ENCODE assay signal across 8 mouse cellular contexts in genomic region chr5:86065101-86065875, GRCm38 (mm10). TPM values are rescaled to one million over a fixed set of nuclear protein-coding genes. Genes with fewer than 3 reads are reported as not detected.
A peak's percentile ranks its signal among the peaks of the same experiment; 100 is the strongest.
DNase-seq lines count a peak whose midpoint lies in the region; ATAC-seq and TF ChIP-seq lines count a peak whose summit lies in the region.

Gene Cenpc1 (minus strand): TSS chr5:86065583.

- CTCF ChIA-PET in Patski (lab: Charles Lee): interaction anchor here (1.4 to 4.6 kb wide), 10 partner anchors 13 to 111 kb away, joined by 5 to 26 read pairs (median 12); no protein-coding TSS in a partner anchor

- H3K27me3 ChIP-seq in Patski: no peaks in the 10 kb centered on the region
- H3K27me3 ChIP-seq in hindbrain, embryonic 13.5 days: no peaks in the 10 kb centered on the region

- in situ Hi-C loops in Patski (cut with MboI; ENCODE audit: low pct_unique_long_range_greater_than_20kb): loop anchor here (5.0 to 25.0 kb wide), 3 partner anchors 67 to 347 kb away; no protein-coding TSS in a partner anchor

- peak within 1 kb of the TSS; percentile 85 for H3K9ac ChIP-seq in hindbrain, embryonic 13.5 days

- peak within 1 kb of the TSS; percentile 90 for H3K27ac ChIP-seq in hindbrain, embryonic 13.5 days

- peak; percentile 93 for ATAC-seq in Patski
- peak; percentile 95 for ATAC-seq in hindbrain, embryonic 13.5 days (ENCODE audit: low FRiP score)

- no peaks in the 10 kb centered on the region for H3K36me3 ChIP-seq in hindbrain, embryonic 13.5 days

- under 1% methylated on average over 59 of the region's 60 CpGs for WGBS in hindbrain, embryonic 13.5 days

- H3K4me1 ChIP-seq in hindbrain, embryonic 13.5 days (replicated peaks): peaks cover 24% of the 10 kb centered on the region

- peak; percentile 93 for DNase-seq in Patski (ENCODE audit: low read depth, low spot score)
- DNase-seq in cerebellum, postnatal 14 days: peak; percentile 95 to 97
- peak; percentile 91 to 93 for DNase-seq in frontal cortex, postnatal 14 days (ENCODE audit: low spot score in 2 of 2)
- DNase-seq in layer of hippocampus, postnatal 25 days (ENCODE audit: extremely low spot score in 1 of 2, low spot score in 1 of 2): peak; percentile 80 to 81
- peak; percentile 98 for DNase-seq in lung, postnatal 25 days (ENCODE audit: low spot score)
- peak; percentile 99 for DNase-seq in retina, embryonic 14.5 days (ENCODE audit: low spot score)
- peak; percentile 100 for DNase-seq in thymus, postnatal 4 days

- peak within 1 kb of the TSS; percentile 77 for H3K4me3 ChIP-seq in hindbrain, embryonic 13.5 days

- no peaks in the 10 kb centered on the region for H3K9me3 ChIP-seq in hindbrain, embryonic 13.5 days

- TF ChIP-seq CTCF in Patski (IDR thresholded peaks at IDR 0.05): no peak

- peak within 1 kb of the TSS; percentile 64 for H3K4me2 ChIP-seq in hindbrain, embryonic 13.5 days

- POLR2A ChIA-PET in Patski (lab: Charles Lee): interaction anchor here (1.3 kb wide), 1 partner anchor 57 kb away, joined by 3 read pairs; no protein-coding TSS in a partner anchor

RNA-seq across cellular contexts. Expression of gene Cenpc1, which starts in this region (rescaled TPM):
- 22.4 TPM for polyA plus RNA-seq in Patski (2021)
- polyA plus RNA-seq in hindbrain, embryonic 13.5 days (2015; fragmentation: Nextera tagmentation; extraction: Ambion mirVana): 38.0 and 40.4 TPM in 2 replicates
- 10 to 100 TPM; 20.7 to 22.2 TPM for total RNA-seq in layer of hippocampus, postnatal 25 days (2021)

Comparison
In these comparisons a context has a peak if more than half of its experiments do, and no peak if none do; other contexts are left out.
1. Peak in every context shown above with its lines: DNase-seq, ATAC-seq, H3K4me3 ChIP-seq and H3K27ac ChIP-seq.